Mouse (Mus musculus) lung, postnatal 10 days (tissue): ENCODE results near the gene Rufy2.
A peak's percentile ranks its signal among the peaks of the same experiment; 100 is the strongest.

Experiments used
- DNase-seq: peaks from one replicate; pipeline ENCODE4 v3.0.0; 2021

The Rufy2 gene

GRCm38 (mm10) chr10:63021702-63022101 lies 41.7 kb downstream of the Rufy2 start:
- DNase-seq: no peak

GRCm38 (mm10) chr10:63022541-63023120 lies 42.6 kb downstream of the Rufy2 start:
- DNase-seq: no peak

- DNase-seq: peak; percentile 85
These were observed 43.2 kb downstream of the Rufy2 start for GRCm38 (mm10) chr10:63023121-63023748.

- DNase-seq: peak; percentile 98
These were observed 43.9 kb downstream of the Rufy2 start, which contains the start of the genes Hnrnph3 and Pbld2 for GRCm38 (mm10) chr10:63023749-63024579. Gene Hnrnph3 (minus strand): TSS chr10:63024217. Gene Pbld2 (plus strand): TSS chr10:63024315.

GRCm38 (mm10) chr10:63024580-63024910 lies 44.5 kb downstream of the Rufy2 start:
- peak; percentile 82 for DNase-seq

- DNase-seq: peak; percentile 33
These were observed 45.0 kb downstream of the Rufy2 start for GRCm38 (mm10) chr10:63025016-63025415.

GRCm38 (mm10) chr10:63025491-63026011 lies 45.5 kb downstream of the Rufy2 start:
- no peak for DNase-seq

- no peak for DNase-seq
These were observed 46.3 kb downstream of the Rufy2 start for GRCm38 (mm10) chr10:63026156-63026794.

- DNase-seq: no peak
These were observed 46.8 kb downstream of the Rufy2 start for GRCm38 (mm10) chr10:63026795-63027160.

GRCm38 (mm10) chr10:63027376-63028161 lies 47.5 kb downstream of the Rufy2 start:
- no peak for DNase-seq

GRCm38 (mm10) chr10:63028396-63028795 lies 48.4 kb downstream of the Rufy2 start:
- no peak for DNase-seq

- DNase-seq: peak; percentile 60
These were observed 52.2 kb downstream of the Rufy2 start for GRCm38 (mm10) chr10:63032267-63032666.

GRCm38 (mm10) chr10:63032956-63033355 lies 52.9 kb downstream of the Rufy2 start:
- DNase-seq: no peak

GRCm38 (mm10) chr10:63038571-63039320 lies 58.7 kb downstream of the Rufy2 start:
- no peak for DNase-seq

GRCm38 (mm10) chr10:63039867-63040628 lies 60.0 kb downstream of the Rufy2 start:
- DNase-seq: no peak

- no peak for DNase-seq
These were observed 63.1 kb downstream of the Rufy2 start for GRCm38 (mm10) chr10:63043154-63043553.

GRCm38 (mm10) chr10:63047751-63048150 lies 67.7 kb downstream of the Rufy2 start:
- DNase-seq: no peak

- DNase-seq: no peak
These were observed 69.1 kb downstream of the Rufy2 start for GRCm38 (mm10) chr10:63049106-63049505.

GRCm38 (mm10) chr10:63051267-63051666 lies 71.2 kb downstream of the Rufy2 start:
- no peak for DNase-seq

GRCm38 (mm10) chr10:63052011-63052410 lies 72.0 kb downstream of the Rufy2 start:
- DNase-seq: no peak

- DNase-seq: no peak
These were observed 73.0 kb downstream of the Rufy2 start for GRCm38 (mm10) chr10:63053007-63053406.
